Mouse (Mus musculus): ENCODE data around the gene Slc25a21. TPM values are rescaled to one million over a fixed set of nuclear protein-coding genes. Genes with fewer than 3 reads are reported as not detected.

The Slc25a21 gene
- polyA plus RNA-seq, 1 experiment from 2014 or later, result 3.4 TPM

DNA sequence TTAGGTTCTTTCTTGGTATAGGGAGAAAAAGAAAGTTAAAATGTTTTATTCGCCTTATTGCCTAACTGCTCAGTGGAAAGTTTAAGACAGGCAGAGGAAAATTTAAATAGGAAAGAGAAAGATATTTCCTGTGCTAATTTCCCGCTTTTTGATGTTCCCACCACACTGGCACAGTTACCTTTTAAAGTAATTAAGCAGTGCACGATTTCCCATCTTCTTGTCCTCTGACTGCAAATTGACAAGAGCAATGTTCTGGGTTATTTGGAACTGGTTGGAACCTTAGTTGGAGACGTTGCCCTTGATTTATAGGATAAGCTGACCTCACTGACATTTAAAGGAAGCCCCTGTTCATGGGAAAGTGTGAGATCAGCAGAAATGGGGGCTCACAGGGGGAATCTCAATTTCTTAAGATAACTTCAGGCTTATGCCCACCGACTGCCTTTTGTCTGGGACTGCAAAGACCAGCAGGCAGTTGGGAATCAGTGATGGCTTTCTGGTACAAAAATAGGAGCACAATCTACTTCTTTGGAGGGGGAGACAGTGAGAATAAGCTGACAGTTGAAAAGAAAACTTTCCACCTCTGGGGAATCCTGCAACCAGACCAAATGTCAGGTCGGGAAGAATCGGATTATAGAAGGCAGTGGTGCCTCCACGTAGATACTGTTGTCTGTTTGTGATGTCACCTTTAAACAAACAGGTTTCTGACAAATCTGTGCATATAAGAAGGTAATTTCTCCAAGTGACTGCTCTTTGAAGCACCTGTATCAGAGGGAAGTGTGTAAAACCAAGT is 498.9 kb downstream of the Slc25a21 start:
- no peaks in the 10 kb centered on the region for H3K36me3 ChIP-seq (ENCODE audit: insufficient read depth, low read length)
- ATAC-seq (ENCODE audit: low FRiP score, low TSS enrichment), result no peak

GRCm38 (mm10) chr12:56697785-56698184 is 499.5 kb downstream of the Slc25a21 start:
- ATAC-seq (ENCODE audit: low FRiP score, low TSS enrichment), result no peak
- Histone ChIP-seq H3K4me3 (ENCODE audit: low read length) (0 out of 2 replicates have a peak overlapping the region, but pooled peaks have one; percentile 3), H3K9me3 (ENCODE audit: low read length) (no peaks in the 10 kb centered on the region), H3K27ac (ENCODE audit: low read length) (no peak overlapping the region), H3K4me1 (ENCODE audit: insufficient read depth, low read length) (peaks cover 20% of the 10 kb centered on the region), H3K9ac (replicated peaks; ENCODE audit: low read length) (no peak overlapping the region), H3K27me3 (ENCODE audit: insufficient read depth, low read length) (peaks cover 91% of the 10 kb centered on the region), H3K36me3 (ENCODE audit: insufficient read depth, low read length) (no peaks in the 10 kb centered on the region), H3K4me2 (replicated peaks; ENCODE audit: low read depth, low read length) (peak overlapping the region; percentile 18)
- 2% methylated on average over 12 of the region's 12 CpGs for WGBS

More for the DNA sequence above, 498.9 kb downstream of the Slc25a21 start:
- no peak overlapping the region for H3K4me2 ChIP-seq (replicated peaks; ENCODE audit: low read depth, low read length)
- H3K4me3 ChIP-seq (ENCODE audit: low read length), result no peak overlapping the region
- WGBS, result 9% methylated on average over 8 of the region's 8 CpGs
- H3K4me1 ChIP-seq (ENCODE audit: insufficient read depth, low read length), result peaks cover 20% of the 10 kb centered on the region
- H3K27ac ChIP-seq (ENCODE audit: low read length), result no peak overlapping the region
- no peak overlapping the region for H3K9ac ChIP-seq (replicated peaks; ENCODE audit: low read length)
- H3K9me3 ChIP-seq (ENCODE audit: low read length), result no peaks in the 10 kb centered on the region
- H3K27me3 ChIP-seq (ENCODE audit: insufficient read depth, low read length), result peaks cover 85% of the 10 kb centered on the region

GRCm38 (mm10) chr12:56697011-56697740 is 500.1 kb downstream of the Slc25a21 start:
- Histone ChIP-seq H3K9ac (replicated peaks; ENCODE audit: low read length) (no peak overlapping the region), H3K36me3 (ENCODE audit: insufficient read depth, low read length) (no peaks in the 10 kb centered on the region), H3K9me3 (ENCODE audit: low read length) (no peaks in the 10 kb centered on the region), H3K4me2 (replicated peaks; ENCODE audit: low read depth, low read length) (peak overlapping the region; percentile 58), H3K27ac (ENCODE audit: low read length) (no peak overlapping the region), H3K27me3 (ENCODE audit: insufficient read depth, low read length) (peaks cover 91% of the 10 kb centered on the region), H3K4me3 (ENCODE audit: low read length) (peak overlapping the region; percentile 39), H3K4me1 (ENCODE audit: insufficient read depth, low read length) (peaks cover 20% of the 10 kb centered on the region)
- ATAC-seq (ENCODE audit: low FRiP score, low TSS enrichment), result peak; percentile 10; the same call in 1 of the 2 replicates
- under 1% methylated on average over 36 of the region's 36 CpGs for WGBS

DNA sequence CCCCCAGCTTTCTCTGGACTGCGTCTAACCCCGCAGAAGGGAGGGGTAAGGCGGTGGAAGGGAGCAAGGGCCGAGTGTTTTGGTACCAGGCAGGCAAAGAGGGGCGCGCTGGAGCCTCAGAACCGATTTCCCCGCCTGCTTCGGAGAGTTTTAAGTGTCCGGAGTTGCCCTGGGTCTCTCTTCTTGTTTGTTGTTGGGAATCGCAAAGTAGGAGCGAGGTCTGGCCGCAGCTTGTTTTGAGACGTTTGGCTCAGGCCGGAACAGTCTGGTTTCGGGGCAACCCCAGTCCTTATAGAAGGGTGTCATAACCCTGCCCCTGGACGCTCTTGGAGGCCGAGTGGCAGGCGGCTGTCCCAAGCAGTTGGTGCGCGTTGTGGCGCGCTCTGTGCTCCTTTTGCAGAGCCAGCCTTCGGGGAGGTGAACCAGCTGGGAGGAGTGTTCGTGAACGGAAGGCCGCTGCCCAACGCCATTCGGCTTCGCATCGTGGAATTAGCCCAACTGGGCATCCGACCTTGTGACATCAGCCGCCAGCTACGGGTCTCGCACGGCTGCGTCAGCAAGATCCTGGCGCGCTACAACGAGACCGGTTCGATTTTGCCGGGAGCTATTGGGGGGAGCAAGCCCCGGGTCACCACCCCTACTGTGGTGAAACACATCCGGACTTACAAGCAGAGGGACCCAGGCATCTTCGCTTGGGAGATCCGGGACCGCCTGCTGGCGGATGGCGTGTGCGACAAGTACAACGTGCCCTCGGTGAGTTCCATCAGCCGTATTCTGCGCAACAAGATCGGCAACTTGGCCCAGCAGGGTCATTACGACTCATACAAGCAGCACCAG is 500.9 kb downstream of the Slc25a21 start:
- WGBS, result under 1% methylated on average over 57 of the region's 57 CpGs
- peak; percentile 5; the same call in 1 of the 2 replicates for ATAC-seq (ENCODE audit: low FRiP score, low TSS enrichment)

DNA sequence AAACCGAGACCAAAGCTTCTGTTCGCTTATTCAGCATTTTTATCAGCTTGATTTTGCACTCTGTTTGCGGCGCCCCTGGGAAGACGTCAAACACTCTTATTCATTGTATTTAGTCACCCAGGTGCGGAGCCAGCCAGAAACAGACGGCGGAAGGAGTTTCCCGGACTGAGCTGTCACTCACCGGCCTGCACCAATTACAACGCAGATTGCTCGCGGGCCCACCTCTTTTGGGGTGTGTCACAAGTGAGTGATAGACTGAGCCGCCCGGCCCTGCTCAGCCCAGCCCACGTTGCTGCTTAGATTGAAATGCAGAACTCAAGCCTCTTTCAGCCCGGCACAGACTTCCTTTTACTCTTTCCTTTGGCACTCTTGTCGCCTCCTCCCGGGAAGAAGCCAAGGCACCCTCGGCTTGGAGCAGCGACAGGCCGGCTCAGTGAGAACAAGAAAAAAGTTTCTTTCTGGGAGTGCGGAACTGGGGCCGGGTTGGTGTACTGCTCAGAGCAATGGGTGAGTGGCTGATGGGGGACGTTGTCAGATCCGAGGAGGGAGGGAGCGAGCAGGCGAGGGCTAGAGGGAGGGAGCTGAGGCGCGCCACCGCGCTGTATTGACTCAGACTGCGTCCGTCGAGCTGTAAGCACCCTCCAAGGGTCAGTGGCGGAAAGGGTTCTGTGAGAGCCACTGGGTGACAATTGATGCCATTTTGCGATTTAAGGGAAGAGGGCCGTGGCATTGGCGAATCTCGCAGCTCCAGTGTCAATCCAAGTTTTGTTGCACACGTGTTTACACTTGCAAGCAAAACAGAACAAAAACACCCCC is 501.7 kb downstream of the Slc25a21 start:
- H3K4me2 ChIP-seq (replicated peaks; ENCODE audit: low read depth, low read length), result peak overlapping the region; percentile 58
- H3K4me1 ChIP-seq (ENCODE audit: insufficient read depth, low read length), result peaks cover 26% of the 10 kb centered on the region
- no peak overlapping the region for H3K27ac ChIP-seq (ENCODE audit: low read length)
- peak; percentile 95 for ATAC-seq (ENCODE audit: low FRiP score, low TSS enrichment)
- H3K4me3 ChIP-seq (ENCODE audit: low read length), result peak overlapping the region; percentile 39
- H3K27me3 ChIP-seq (ENCODE audit: insufficient read depth, low read length), result peaks cover 96% of the 10 kb centered on the region
- 1% methylated on average over 41 of the region's 41 CpGs for WGBS
- no peaks in the 10 kb centered on the region for H3K9me3 ChIP-seq (ENCODE audit: low read length)
- H3K9ac ChIP-seq (replicated peaks; ENCODE audit: low read length), result no peak overlapping the region
- no peaks in the 10 kb centered on the region for H3K36me3 ChIP-seq (ENCODE audit: insufficient read depth, low read length)

More for the DNA sequence above, 500.9 kb downstream of the Slc25a21 start:
- Histone ChIP-seq H3K4me3 (ENCODE audit: low read length) (peak overlapping the region; percentile 39), H3K4me2 (replicated peaks; ENCODE audit: low read depth, low read length) (peak overlapping the region; percentile 58), H3K9ac (replicated peaks; ENCODE audit: low read length) (no peak overlapping the region), H3K36me3 (ENCODE audit: insufficient read depth, low read length) (no peaks in the 10 kb centered on the region), H3K27me3 (ENCODE audit: insufficient read depth, low read length) (peaks cover 95% of the 10 kb centered on the region), H3K27ac (ENCODE audit: low read length) (no peak overlapping the region), H3K4me1 (ENCODE audit: insufficient read depth, low read length) (peaks cover 24% of the 10 kb centered on the region), H3K9me3 (ENCODE audit: low read length) (no peaks in the 10 kb centered on the region)

- ATAC-seq (ENCODE audit: low FRiP score, low TSS enrichment), result no peak
- WGBS, result 2% methylated on average over 11 of the region's 11 CpGs
- peak overlapping the region; percentile 58 for H3K4me2 ChIP-seq (replicated peaks; ENCODE audit: low read depth, low read length)
Observed at GRCm38 (mm10) chr12:56694936-56695335, 502.3 kb downstream of the Slc25a21 start.

GRCm38 (mm10) chr12:56694361-56694760 is 502.9 kb downstream of the Slc25a21 start:
- Histone ChIP-seq H3K9ac (replicated peaks; ENCODE audit: low read length) (no peak overlapping the region), H3K4me1 (ENCODE audit: insufficient read depth, low read length) (peaks cover 30% of the 10 kb centered on the region), H3K4me3 (ENCODE audit: low read length) (no peak overlapping the region), H3K27me3 (ENCODE audit: insufficient read depth, low read length) (peaks cover 96% of the 10 kb centered on the region), H3K4me2 (replicated peaks; ENCODE audit: low read depth, low read length) (no peak overlapping the region), H3K9me3 (ENCODE audit: low read length) (no peaks in the 10 kb centered on the region), H3K27ac (ENCODE audit: low read length) (no peak overlapping the region), H3K36me3 (ENCODE audit: insufficient read depth, low read length) (no peaks in the 10 kb centered on the region)
- 5% methylated on average over 14 of the region's 14 CpGs for WGBS
- ATAC-seq (ENCODE audit: low FRiP score, low TSS enrichment), result no peak

More at GRCm38 (mm10) chr12:56694936-56695335, 502.3 kb downstream of the Slc25a21 start:
- Histone ChIP-seq H3K4me1 (ENCODE audit: insufficient read depth, low read length) (peaks cover 26% of the 10 kb centered on the region), H3K9me3 (ENCODE audit: low read length) (no peaks in the 10 kb centered on the region), H3K4me3 (ENCODE audit: low read length) (peak overlapping the region; percentile 39), H3K9ac (replicated peaks; ENCODE audit: low read length) (no peak overlapping the region), H3K36me3 (ENCODE audit: insufficient read depth, low read length) (no peaks in the 10 kb centered on the region), H3K27me3 (ENCODE audit: insufficient read depth, low read length) (peaks cover 96% of the 10 kb centered on the region), H3K27ac (ENCODE audit: low read length) (no peak overlapping the region)

DNA sequence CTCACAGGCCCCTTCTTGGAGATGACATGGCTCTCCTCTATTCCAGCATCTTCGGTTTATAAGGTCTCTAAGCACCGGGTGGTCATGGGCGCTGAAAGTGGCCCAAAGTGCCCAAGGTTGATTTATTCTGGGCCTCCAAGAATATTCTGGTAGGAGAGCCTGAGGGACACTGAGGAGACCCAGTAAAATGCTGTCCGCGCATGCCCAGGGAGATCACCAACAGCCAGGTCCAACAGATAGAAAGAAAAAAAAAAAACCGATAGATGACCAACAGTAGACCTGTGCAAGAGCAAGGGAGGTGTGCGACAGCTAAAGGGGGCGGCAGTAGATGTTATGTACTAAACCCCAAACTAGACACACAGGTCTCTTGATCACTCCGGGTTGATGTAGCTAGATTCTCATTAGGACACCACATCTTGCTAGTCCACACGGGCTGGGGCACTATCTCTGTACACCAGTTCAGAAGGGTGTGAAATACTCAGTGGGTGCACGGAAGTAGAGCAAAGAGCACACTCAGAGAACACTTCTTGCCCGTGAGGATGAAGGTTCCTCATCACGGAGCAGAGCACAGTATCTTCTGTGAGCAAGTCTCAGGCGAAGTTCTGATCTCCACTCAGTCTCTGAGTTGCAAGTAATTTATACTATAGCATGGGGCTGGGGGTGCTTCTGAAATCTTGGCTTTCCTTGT is 503.7 kb downstream of the Slc25a21 start:
- H3K27me3 ChIP-seq (ENCODE audit: insufficient read depth, low read length), result peaks cover 98% of the 10 kb centered on the region
- H3K36me3 ChIP-seq (ENCODE audit: insufficient read depth, low read length), result no peaks in the 10 kb centered on the region
- H3K27ac ChIP-seq (ENCODE audit: low read length), result no peak overlapping the region
- no peak for ATAC-seq (ENCODE audit: low FRiP score, low TSS enrichment)
- no peak overlapping the region for H3K9ac ChIP-seq (replicated peaks; ENCODE audit: low read length)
- no peak overlapping the region for H3K4me2 ChIP-seq (replicated peaks; ENCODE audit: low read depth, low read length)
- H3K9me3 ChIP-seq (ENCODE audit: low read length), result no peaks in the 10 kb centered on the region
- WGBS, result 11% methylated on average over 14 of the region's 14 CpGs
- H3K4me3 ChIP-seq (ENCODE audit: low read length), result no peak overlapping the region
- peaks cover 32% of the 10 kb centered on the region for H3K4me1 ChIP-seq (ENCODE audit: insufficient read depth, low read length)

Data from kidney, embryonic 16.5 days (tissue).